Mouse (Mus musculus): Measurements from ENCODE around the gene Hes7. TPM values are rescaled to one million over a fixed set of nuclear protein-coding genes. Genes with fewer than 3 reads are reported as not detected.
A peak's percentile ranks its signal among the peaks of the same experiment; 100 is the strongest.

Hes7 gene
- polyA plus RNA-seq, 2 experiments, result 0.05 to 0.08 TPM

DNA sequence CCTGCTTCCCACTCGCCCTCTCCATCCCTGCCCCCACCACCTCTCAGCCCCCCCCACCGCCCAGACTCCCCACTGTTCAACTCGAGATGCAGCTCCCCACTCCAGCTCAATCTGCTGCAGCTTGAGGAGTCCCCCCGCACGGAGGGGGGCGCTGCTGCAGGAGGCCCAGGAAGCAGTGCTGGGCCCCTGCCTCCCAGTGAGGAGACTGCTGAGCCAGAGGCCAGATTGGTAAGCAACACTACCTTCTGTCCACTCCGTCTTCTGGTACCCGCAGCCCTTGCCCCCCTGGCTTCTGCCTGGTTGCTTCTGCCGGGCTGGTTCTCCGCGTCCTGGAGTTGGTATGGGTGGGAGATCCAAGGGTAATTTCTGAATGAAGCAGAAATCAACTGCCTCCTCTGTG is 13.4 kb upstream of the Hes7 start:
- H3K4me3 ChIP-seq (ENCODE audit: insufficient read depth in 1 of 2, low read depth in 2 of 2, low read length in 2 of 2), result no peak overlapping the region

DNA sequence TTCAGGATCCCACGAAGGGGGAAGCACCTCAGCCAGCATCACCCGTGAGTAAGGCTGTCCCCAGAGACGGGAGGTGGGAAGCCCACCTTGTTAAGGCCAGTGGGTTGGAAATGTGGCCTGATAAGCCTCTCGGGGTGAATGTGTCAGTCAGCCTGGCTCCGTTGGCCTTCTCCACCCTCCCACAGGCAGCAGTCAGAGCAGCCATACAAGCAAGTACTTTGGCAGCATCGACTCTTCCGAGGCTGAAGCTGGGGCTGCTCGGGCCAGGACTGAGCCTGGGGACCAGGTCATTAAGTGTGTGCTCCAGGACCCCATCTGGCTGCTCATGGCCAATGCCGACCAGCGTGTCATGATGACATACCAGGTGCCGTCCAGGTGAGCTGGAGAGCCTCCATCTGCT is 12.5 kb upstream of the Hes7 start:
- 74% methylated on average over 11 of the region's 11 CpGs for WGBS (ENCODE audit: insufficient replicate concordance)
- TF ChIP-seq CTCF (IDR thresholded peaks at IDR 0.05; ENCODE audit: low read depth), result no peak
- ATAC-seq (ENCODE audit: insufficient read depth), result no peak
- no peak overlapping the region for H3K4me3 ChIP-seq (ENCODE audit: insufficient read depth in 1 of 2, low read depth in 2 of 2, low read length in 2 of 2)
- H3K4me2 ChIP-seq (ENCODE audit: low read depth), result no peak overlapping the region
- no peak overlapping the region for H3K27ac ChIP-seq
- peaks cover 8% of the 10 kb centered on the region for H3K36me3 ChIP-seq (replicated peaks; ENCODE audit: control insufficient read depth, insufficient read depth, low read depth)
- no peak overlapping the region for H3K9ac ChIP-seq (replicated peaks)
- no peak for DNase-seq (ENCODE audit: low read depth in 3 of 3, low spot score in 3 of 3)
- H3K27me3 ChIP-seq (ENCODE audit: control insufficient read depth, insufficient read depth, low read length), result no peaks in the 10 kb centered on the region; the same call in 1 of the 2 replicates
- no peaks in the 10 kb centered on the region for H3K9me3 ChIP-seq (ENCODE audit: control insufficient read depth, low read length)
- H3K4me1 ChIP-seq (replicated peaks; ENCODE audit: control insufficient read depth in 2 of 2, insufficient read depth in 2 of 2, low read length in 1 of 2), result peaks cover 4 to 17% of the 10 kb centered on the region in 2 experiments

More for the DNA sequence above, 13.4 kb upstream of the Hes7 start:
- Histone ChIP-seq H3K4me2 (ENCODE audit: low read depth) (no peak overlapping the region), H3K27me3 (ENCODE audit: control insufficient read depth, insufficient read depth, low read length) (no peaks in the 10 kb centered on the region), H3K9me3 (ENCODE audit: control insufficient read depth, low read length) (no peaks in the 10 kb centered on the region), H3K4me1 (replicated peaks; ENCODE audit: control insufficient read depth in 2 of 2, insufficient read depth in 2 of 2, low read length in 1 of 2) (peaks cover 4 to 13% of the 10 kb centered on the region in 2 experiments), H3K36me3 (replicated peaks; ENCODE audit: control insufficient read depth, insufficient read depth, low read depth) (peaks cover 8% of the 10 kb centered on the region), H3K27ac (no peak overlapping the region), H3K9ac (replicated peaks) (no peak overlapping the region)
- 83% methylated on average over 11 of the region's 11 CpGs for WGBS (ENCODE audit: insufficient replicate concordance)
- ATAC-seq (ENCODE audit: insufficient read depth), result no peak
- no peak for TF ChIP-seq EP300 (IDR thresholded peaks at IDR 0.05; ENCODE audit: low read depth)
- no peak for TF ChIP-seq CTCF (IDR thresholded peaks at IDR 0.05; ENCODE audit: low read depth)
- no peak for DNase-seq (ENCODE audit: low read depth in 3 of 3, low spot score in 3 of 3)

DNA sequence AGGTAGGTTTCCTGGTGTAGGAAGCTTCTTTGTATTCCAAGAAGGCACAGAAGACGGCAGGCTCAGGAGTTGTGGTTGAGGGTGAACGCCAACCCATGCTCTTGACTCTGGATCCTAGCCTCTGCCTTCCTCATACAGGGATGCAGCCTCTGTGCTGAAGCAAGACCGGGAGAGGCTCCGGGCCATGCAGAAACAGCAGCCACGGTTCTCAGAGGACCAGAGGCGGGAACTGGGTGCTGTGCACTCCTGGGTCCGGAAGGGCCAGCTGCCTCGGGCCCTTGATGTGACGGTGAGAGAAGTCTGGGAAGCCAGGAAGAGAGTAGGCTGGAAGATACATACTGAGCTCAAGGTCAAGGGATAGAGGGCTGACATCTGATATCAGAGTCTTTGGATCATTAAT is 12.0 kb upstream of the Hes7 start:
- H3K4me3 ChIP-seq (ENCODE audit: insufficient read depth in 1 of 2, low read depth in 2 of 2, low read length in 2 of 2), result no peak overlapping the region
- H3K4me1 ChIP-seq (replicated peaks; ENCODE audit: control insufficient read depth in 2 of 2, insufficient read depth in 2 of 2, low read length in 1 of 2), result peaks cover 4 to 17% of the 10 kb centered on the region in 2 experiments
- TF ChIP-seq CTCF (IDR thresholded peaks at IDR 0.05; ENCODE audit: low read depth), result no peak
- no peak for TF ChIP-seq EP300 (IDR thresholded peaks at IDR 0.05; ENCODE audit: low read depth)
- H3K9me3 ChIP-seq (ENCODE audit: control insufficient read depth, low read length), result no peaks in the 10 kb centered on the region
- H3K27ac ChIP-seq, result no peak overlapping the region
- DNase-seq (ENCODE audit: low read depth in 3 of 3, low spot score in 3 of 3) (no peak), ATAC-seq (ENCODE audit: insufficient read depth) (no peak)
- no peak overlapping the region for H3K9ac ChIP-seq (replicated peaks)
- H3K36me3 ChIP-seq (replicated peaks; ENCODE audit: control insufficient read depth, insufficient read depth, low read depth), result peaks cover 8% of the 10 kb centered on the region
- WGBS (ENCODE audit: insufficient replicate concordance), result 81% methylated on average over 9 of the region's 9 CpGs
- H3K27me3 ChIP-seq (ENCODE audit: control insufficient read depth, insufficient read depth, low read length), result no peaks in the 10 kb centered on the region; the same call in 1 of the 2 replicates
- H3K4me2 ChIP-seq (ENCODE audit: low read depth), result no peak overlapping the region

DNA sequence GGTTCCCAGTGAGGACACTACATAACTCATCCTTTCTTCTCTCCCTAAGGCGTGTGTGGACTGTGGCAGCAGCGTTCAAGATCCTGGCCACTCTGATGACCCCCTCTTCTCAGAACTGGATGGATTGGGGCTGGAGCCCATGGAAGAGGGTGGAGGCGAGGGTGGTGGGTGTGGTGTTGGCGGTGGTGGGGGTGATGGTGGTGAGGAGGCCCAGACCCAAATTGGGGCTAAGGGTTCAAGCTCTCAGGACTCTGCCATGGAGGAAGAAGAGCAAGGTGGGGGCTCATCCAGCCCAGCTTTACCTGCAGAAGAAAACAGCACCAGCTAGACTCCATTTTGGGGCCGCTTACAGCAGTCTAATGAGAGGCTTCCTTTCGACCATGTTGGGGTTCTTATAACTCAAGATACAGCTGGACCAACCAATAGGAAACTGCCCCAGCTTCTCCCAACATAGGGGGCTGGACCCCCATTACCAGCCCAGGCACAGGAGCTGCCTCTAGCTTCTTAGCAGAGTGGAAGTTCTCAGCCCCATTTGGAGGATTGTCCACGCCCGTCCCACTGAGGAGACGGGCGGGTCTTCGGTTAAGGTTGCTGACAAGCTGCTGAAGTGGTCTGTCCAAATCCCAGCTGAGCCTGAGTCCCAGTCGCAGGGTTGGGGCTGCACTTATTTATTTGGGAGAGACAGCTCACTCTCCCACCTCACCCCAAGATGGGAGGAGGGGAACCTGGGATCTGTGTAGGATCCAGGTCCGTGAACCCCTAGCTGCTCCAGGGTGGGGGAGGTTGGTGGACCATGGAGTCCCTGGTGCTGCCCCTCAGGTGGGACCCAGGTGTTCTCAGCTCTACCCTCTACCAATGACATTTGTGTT is 10.9 kb upstream of the Hes7 start:
- DNase-seq (ENCODE audit: low read depth in 3 of 3, low spot score in 3 of 3) (no peak), ATAC-seq (ENCODE audit: insufficient read depth) (no peak)
- peaks cover 3% of the 10 kb centered on the region; the same call in 1 of the 2 replicates for H3K36me3 ChIP-seq (replicated peaks; ENCODE audit: control insufficient read depth, insufficient read depth, low read depth)
- H3K4me3 ChIP-seq (ENCODE audit: insufficient read depth in 1 of 2, low read depth in 2 of 2, low read length in 2 of 2), result no peak overlapping the region
- no peaks in the 10 kb centered on the region for H3K9me3 ChIP-seq (ENCODE audit: control insufficient read depth, low read length)
- no peaks in the 10 kb centered on the region; the same call in 1 of the 2 replicates for H3K27me3 ChIP-seq (ENCODE audit: control insufficient read depth, insufficient read depth, low read length)
- H3K9ac ChIP-seq (replicated peaks), result no peak overlapping the region
- H3K27ac ChIP-seq, result no peak overlapping the region
- peaks cover 4 to 17% of the 10 kb centered on the region in 2 experiments for H3K4me1 ChIP-seq (replicated peaks; ENCODE audit: control insufficient read depth in 2 of 2, insufficient read depth in 2 of 2, low read length in 1 of 2)
- WGBS (ENCODE audit: insufficient replicate concordance), result 66% methylated on average over 13 of the region's 13 CpGs
- TF ChIP-seq CTCF (IDR thresholded peaks at IDR 0.05; ENCODE audit: low read depth) (no peak), EP300 (IDR thresholded peaks at IDR 0.05; ENCODE audit: low read depth) (no peak)
- H3K4me2 ChIP-seq (ENCODE audit: low read depth), result peak overlapping the region; percentile 75

DNA sequence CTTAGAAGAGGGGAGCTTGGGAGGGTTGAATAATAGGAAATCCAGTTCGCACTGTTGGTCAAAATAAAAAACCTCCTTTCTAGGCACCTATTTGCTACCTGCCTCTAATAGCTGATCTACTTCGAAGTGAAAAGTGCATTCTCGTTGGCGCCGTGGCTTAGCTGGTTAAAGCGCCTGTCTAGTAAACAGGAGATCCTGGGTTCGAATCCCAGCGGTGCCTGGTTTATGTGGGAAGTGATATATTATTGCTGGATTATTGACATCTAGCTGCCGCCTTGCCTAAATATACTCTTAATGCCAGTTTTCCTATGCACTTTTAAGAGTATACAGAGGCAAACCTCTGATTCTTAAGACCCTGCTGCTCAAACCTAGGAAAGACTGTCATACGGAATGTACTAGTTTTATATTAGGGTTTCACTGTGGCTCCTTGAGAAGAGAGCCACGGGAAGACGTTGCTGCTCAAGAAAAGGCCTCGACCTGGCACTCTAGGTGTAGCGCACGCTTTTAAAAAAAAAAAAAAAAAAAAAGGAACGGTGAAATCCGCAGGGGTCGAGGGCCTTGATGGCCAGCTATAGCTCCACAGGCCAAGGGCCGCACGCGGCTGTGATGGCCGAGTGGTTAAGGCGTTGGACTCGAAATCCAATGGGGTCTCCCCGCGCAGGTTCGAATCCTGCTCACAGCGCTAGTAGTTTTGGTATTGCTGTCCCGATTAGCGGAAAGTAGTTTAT is 9.7 kb upstream of the Hes7 start:
- H3K4me3 ChIP-seq (ENCODE audit: insufficient read depth in 1 of 2, low read depth in 2 of 2, low read length in 2 of 2), result peak overlapping the region; percentile 58 to 68
- H3K27me3 ChIP-seq (ENCODE audit: control insufficient read depth, insufficient read depth, low read length), result no peaks in the 10 kb centered on the region; the same call in 1 of the 2 replicates
- peak; percentile 79 to 83 (median 82) for DNase-seq (ENCODE audit: low read depth in 3 of 3, low spot score in 3 of 3)
- H3K4me2 ChIP-seq (ENCODE audit: low read depth), result peak overlapping the region; percentile 75
- peak overlapping the region; percentile 50 for H3K9ac ChIP-seq (replicated peaks)
- H3K36me3 ChIP-seq (replicated peaks; ENCODE audit: control insufficient read depth, insufficient read depth, low read depth), result peaks cover under 1% of the 10 kb centered on the region; the same call in 1 of the 2 replicates
- H3K27ac ChIP-seq, result peak overlapping the region; percentile 28; the same call in 1 of the 2 replicates
- 0 out of 2 replicates have a peak, but pooled peaks have one; percentile 15 for TF ChIP-seq EP300 (IDR thresholded peaks at IDR 0.05; ENCODE audit: low read depth)
- TF ChIP-seq CTCF (IDR thresholded peaks at IDR 0.05; ENCODE audit: low read depth), result no peak
- WGBS (ENCODE audit: insufficient replicate concordance), result under 1% methylated on average over 30 of the region's 30 CpGs
- ATAC-seq (ENCODE audit: insufficient read depth), result peak; percentile 81
- no peaks in the 10 kb centered on the region for H3K9me3 ChIP-seq (ENCODE audit: control insufficient read depth, low read length)
- H3K4me1 ChIP-seq (replicated peaks; ENCODE audit: control insufficient read depth in 2 of 2, insufficient read depth in 2 of 2, low read length in 1 of 2), result peaks cover 4 to 17% of the 10 kb centered on the region in 2 experiments

All from liver, embryonic 14.5 days (tissue).